Mouse (Mus musculus) stomach, postnatal 0 days (tissue): ENCODE measurements around the gene Atp8a2.

Experiments
- CTCF ChIP-seq: IDR thresholded peaks from 2 replicates; pipeline ENCODE4 v1.5.1; 2016; ENCODE audit warnings: antibody characterized with exemption, low read depth, mild to moderate bottlenecking, moderate library complexity
- EP300 ChIP-seq: optimal IDR thresholded peaks from 2 replicates; pipeline ENCODE3; 2016; ENCODE audit warnings: antibody characterized with exemption

- TF ChIP-seq CTCF: no peak
- TF ChIP-seq EP300: no peak
Observed at GRCm38 (mm10) chr14:59967847-59968550, 229.0 kb downstream of the Atp8a2 start.
